Mouse (Mus musculus) hindbrain, embryonic 12.5 days (tissue): ENCODE measurements at regions not wholly inside any gene's neighbourhood (a gene's known extent, or its start where the extent isn't known, plus 50 kb on each side); places are given as distances from the start of the nearest gene placed in this dataset.

Source experiments
- ATAC-seq: fragments of 200-750 bp; cut with Nextera tagmentation; 2 replicates; pipeline ENCODE4 v1.8.0; 2017; ENCODE audit warnings: moderate TSS enrichment; ENCODE audit not compliant: low FRiP score
- H3K27ac ChIP-seq: fragments of 300-500 bp; sonication (generic); 2 replicates; pipeline ENCODE4 v1.5.1; 2016; ENCODE audit warnings: mild to moderate bottlenecking
- H3K27me3 ChIP-seq: fragments of 300-500 bp; sonication (generic); 2 replicates; pipeline ENCODE4 v1.6.1; 2016; ENCODE audit warnings: mild to moderate bottlenecking
- H3K36me3 ChIP-seq: fragments of 300-500 bp; sonication (generic); 2 replicates; pipeline ENCODE4 v1.6.1; 2016; ENCODE audit warnings: mild to moderate bottlenecking
- H3K4me1 ChIP-seq: fragments of 300-500 bp; sonication (generic); 2 replicates; pipeline ENCODE4 v1.6.1; 2016
- H3K4me2 ChIP-seq: fragments of 300-500 bp; sonication (generic); replicated peaks from 2 replicates; pipeline ENCODE4 v1.6.1; 2016; ENCODE audit warnings: mild to moderate bottlenecking
- H3K4me3 ChIP-seq: fragments of 300-500 bp; sonication (generic); 2 replicates; pipeline ENCODE4 v1.5.1; 2016; ENCODE audit warnings: mild to moderate bottlenecking
- H3K9ac ChIP-seq: fragments of 300-500 bp; sonication (generic); 2 replicates; pipeline ENCODE4 v1.6.1; 2016; ENCODE audit warnings: mild to moderate bottlenecking, moderate library complexity
- H3K9me3 ChIP-seq: fragments of 300-500 bp; sonication (generic); replicated peaks from 2 replicates; pipeline ENCODE4 v1.6.1; 2016; ENCODE audit warnings: mild to moderate bottlenecking
- WGBS: fragments of 180-500 bp; shearing (Covaris S2); methylation state at CpG from one replicate; pipeline ENCODE4 v1.1.7; 2016; 5-methylcytosine and 5-hydroxymethylcytosine counted together

DNA sequence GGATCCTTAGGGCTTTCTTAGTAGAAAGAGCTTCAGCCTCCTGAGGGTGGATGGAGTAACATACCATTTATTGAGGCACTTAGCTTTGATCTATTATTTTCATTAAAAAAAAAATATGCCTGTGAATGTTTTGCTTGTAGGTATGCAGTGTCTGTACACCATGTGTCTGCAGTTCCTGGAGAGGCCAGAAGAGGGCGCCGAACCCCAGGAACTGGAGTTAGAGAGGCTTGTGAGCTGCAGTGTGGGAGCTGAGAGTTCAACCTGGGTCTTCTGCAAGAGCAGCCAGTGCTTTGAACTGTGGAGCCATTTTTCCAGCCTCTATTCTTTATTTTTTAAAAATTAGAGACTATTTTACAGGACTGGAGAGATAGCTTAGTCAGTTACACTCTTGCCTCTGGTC lies 83.2 kb downstream of the Syf2 start:
- Histone ChIP-seq H3K36me3 (no peaks in the 10 kb centered on the region), H3K27me3 (no peaks in the 10 kb centered on the region), H3K9ac (no peak overlapping the region), H3K4me2 (no peak overlapping the region), H3K4me3 (no peak overlapping the region), H3K9me3 (no peaks in the 10 kb centered on the region), H3K27ac (no peak overlapping the region), H3K4me1 (peaks cover 6% of the 10 kb centered on the region)
- ATAC-seq = no peak
- WGBS = 59% methylated on average over 2 of the region's 2 CpGs

DNA sequence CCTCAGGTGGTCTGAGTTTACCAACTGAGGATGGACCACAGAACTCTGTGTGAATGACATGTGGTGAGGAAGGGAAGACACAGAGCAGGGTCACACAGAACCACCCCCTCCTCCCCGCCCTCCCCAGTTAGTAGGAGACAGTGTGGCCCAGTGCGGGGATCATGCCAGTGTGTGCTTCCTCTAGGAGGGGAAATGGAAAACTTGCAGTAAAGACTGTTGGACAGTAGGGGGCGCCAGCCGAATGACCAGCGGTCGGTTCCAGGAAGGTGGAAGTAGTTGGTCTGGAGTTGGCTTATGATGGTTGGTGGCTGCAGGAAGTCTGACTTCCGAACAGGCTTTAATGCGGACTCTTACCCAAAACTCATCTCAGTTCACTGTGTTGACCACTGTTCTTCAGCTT lies 87.3 kb downstream of the Syf2 start:
- no peaks in the 10 kb centered on the region for H3K9me3 ChIP-seq

DNA sequence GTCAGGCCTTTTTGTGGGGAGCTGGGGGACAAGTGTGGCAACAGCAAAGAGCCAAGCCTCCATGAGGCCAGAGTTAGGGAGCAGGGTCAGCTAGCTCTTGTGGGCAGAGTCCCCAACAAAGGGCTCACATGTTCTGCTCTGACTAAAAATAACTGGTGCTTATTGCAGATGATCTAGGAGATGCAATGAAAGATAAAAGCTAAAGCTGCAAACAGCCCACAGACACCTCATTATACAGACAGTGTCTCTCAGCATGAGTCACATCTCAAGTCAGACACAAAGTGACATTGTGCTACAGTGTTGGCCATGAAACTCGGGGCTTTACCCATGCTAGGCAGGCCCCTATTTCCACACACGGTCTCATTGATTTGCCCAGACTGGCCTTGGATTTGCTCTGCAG lies 88.4 kb downstream of the Syf2 start:
- H3K4me1 ChIP-seq = no peaks in the 10 kb centered on the region
- H3K36me3 ChIP-seq = no peaks in the 10 kb centered on the region
- no peak overlapping the region for H3K4me3 ChIP-seq
- no peaks in the 10 kb centered on the region for H3K9me3 ChIP-seq
- no peak overlapping the region for H3K27ac ChIP-seq
- 59% methylated on average over 2 of the region's 2 CpGs for WGBS
- H3K9ac ChIP-seq = no peak overlapping the region
- no peak overlapping the region for H3K4me2 ChIP-seq
- H3K27me3 ChIP-seq = no peaks in the 10 kb centered on the region
- ATAC-seq = no peak

More for the DNA sequence above, 87.3 kb downstream of the Syf2 start:
- 34% methylated on average over 8 of the region's 8 CpGs for WGBS
- H3K9ac ChIP-seq = no peak overlapping the region
- no peaks in the 10 kb centered on the region for H3K27me3 ChIP-seq
- no peaks in the 10 kb centered on the region for H3K4me1 ChIP-seq
- H3K27ac ChIP-seq = no peak overlapping the region
- no peak overlapping the region for H3K4me2 ChIP-seq
- no peak overlapping the region for H3K4me3 ChIP-seq
- no peaks in the 10 kb centered on the region for H3K36me3 ChIP-seq
- ATAC-seq = no peak

DNA sequence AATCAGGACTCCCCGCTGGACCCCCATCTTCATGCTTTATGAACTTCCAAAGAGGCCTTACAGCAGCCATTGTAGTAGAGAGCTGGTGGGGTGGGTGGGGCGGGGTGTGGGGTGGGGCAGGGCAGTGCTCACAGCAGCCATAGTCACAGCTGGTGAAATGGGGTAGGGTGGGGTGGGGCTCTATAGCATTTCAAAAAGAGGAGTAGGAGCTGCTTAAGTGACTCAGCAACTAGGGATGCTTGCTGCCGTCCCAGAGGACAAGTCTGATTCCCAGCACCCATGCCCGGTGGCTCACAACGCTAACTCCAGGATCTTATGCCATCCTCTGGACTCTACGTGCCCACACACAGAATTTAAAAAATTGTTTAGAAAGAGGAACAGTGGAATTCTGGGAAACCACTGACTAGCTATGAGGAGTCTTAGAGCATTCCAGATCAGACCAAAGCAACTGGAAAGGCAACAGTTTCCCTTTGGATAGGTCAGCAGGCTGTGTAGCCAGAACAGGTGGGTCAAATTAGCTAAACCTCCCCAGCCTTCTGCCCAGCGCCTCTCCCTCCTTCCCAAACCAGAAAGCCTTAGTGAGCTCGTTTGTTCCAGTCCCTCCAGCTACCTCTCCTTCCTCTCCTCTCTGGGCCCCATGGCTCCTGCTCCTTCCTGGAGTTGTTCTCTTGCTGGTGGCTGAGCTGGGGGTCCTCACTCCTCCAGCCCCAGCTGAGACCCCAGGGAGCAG lies 89.7 kb downstream of the Syf2 start:
- Histone ChIP-seq H3K4me1 (peaks cover 2% of the 10 kb centered on the region; the same call in 1 of the 2 replicates), H3K9me3 (no peaks in the 10 kb centered on the region), H3K4me2 (no peak overlapping the region), H3K9ac (no peak overlapping the region), H3K36me3 (no peaks in the 10 kb centered on the region), H3K27ac (no peak overlapping the region), H3K4me3 (no peak overlapping the region), H3K27me3 (no peaks in the 10 kb centered on the region)
- WGBS = 77% methylated on average over 8 of the region's 8 CpGs
- ATAC-seq = no peak

DNA sequence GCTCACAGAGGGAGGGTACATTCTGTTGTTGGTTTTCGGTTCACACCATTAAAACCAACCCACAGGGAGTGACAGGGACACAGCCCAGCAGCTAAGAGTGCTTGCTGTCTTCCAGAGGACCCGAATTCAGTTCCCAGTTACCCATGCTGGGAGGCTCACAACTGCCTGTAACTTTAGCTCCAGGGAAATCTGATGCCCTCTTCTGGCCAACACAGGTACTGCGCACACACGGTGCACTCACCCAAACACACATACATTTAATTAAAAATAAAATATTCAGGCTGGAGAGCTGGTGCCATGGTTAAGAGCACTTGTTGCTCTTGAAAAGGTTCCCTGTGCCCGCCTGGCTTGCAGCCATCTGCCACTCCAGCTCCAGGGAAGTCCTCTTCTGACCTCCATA lies 92.5 kb downstream of the Syf2 start:
- WGBS = 96% methylated on average over 5 of the region's 5 CpGs
- Histone ChIP-seq H3K9ac (no peak overlapping the region), H3K27ac (no peak overlapping the region), H3K36me3 (no peaks in the 10 kb centered on the region), H3K4me2 (no peak overlapping the region), H3K4me3 (no peak overlapping the region), H3K4me1 (peaks cover 18% of the 10 kb centered on the region), H3K27me3 (no peaks in the 10 kb centered on the region), H3K9me3 (no peaks in the 10 kb centered on the region)
- ATAC-seq = no peak

DNA sequence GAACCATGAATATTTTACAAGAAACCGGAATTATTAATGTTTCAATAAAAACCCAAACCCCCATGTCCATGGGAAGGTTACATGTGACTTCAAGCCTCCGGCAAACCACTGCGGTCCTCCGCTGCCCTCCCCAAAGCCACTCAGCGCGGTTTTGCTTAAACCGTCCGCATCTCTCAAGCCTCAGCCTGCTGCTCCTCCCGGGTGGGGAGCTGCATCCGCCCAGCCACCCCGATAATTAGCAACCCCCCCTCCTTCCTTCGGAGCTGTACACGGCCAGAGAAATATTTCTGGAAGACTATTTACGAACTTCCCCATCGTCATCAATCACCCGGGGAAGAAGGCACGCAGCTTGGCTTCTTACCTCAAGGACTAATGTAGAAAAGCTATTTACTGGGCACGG lies 94.7 kb upstream of the Runx3 start:
- Histone ChIP-seq H3K9ac (no peak overlapping the region), H3K4me1 (peaks cover 18% of the 10 kb centered on the region), H3K27ac (no peak overlapping the region), H3K27me3 (no peaks in the 10 kb centered on the region), H3K4me3 (no peak overlapping the region), H3K4me2 (no peak overlapping the region), H3K36me3 (no peaks in the 10 kb centered on the region), H3K9me3 (no peaks in the 10 kb centered on the region)
- no peak for ATAC-seq
- 72% methylated on average over 18 of the region's 18 CpGs for WGBS

DNA sequence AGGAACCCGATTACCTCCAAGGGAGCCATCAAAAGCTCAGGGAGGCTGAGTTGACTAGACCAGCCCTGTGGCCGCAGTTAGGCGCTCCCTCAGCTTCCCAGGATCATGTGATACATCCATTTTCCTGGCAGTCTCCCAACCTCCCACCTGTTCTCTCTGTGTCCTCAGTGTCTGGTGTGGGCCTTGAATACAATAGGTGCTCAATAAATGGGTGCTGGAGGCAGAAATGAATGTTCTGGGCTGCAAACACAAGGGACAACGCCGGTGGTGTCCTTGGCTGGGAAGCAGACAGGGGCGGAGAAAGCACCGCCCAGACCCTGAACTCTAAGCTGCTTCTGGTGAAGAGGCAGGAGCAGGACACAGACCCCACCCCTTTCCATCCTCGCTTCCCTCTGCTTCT lies 93.3 kb upstream of the Runx3 start:
- no peak overlapping the region for H3K9ac ChIP-seq

DNA sequence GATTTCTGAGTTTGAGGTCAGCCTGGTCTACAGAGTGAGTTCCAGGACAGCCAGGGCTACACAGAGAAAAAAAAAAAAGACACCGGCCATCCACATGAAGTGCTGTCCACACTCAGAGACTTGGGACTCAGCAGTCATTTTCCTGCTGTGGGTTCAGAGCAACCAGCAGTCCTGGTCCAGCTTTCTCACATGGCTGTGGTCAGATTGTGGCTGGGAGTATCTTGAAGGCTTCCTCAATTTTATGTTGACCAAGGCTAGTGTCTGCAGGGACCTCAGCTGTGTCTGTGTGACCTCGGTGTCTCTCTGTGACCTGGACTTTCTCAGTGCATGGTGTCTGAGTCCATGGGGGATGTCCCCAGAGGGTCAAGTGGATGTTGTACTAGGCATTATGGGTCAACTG lies 90.7 kb upstream of the Runx3 start:
- WGBS = 90% methylated on average over 2 of the region's 2 CpGs
- H3K4me2 ChIP-seq = no peak overlapping the region
- no peaks in the 10 kb centered on the region for H3K9me3 ChIP-seq
- no peaks in the 10 kb centered on the region for H3K27me3 ChIP-seq
- H3K27ac ChIP-seq = no peak overlapping the region
- no peak overlapping the region for H3K4me3 ChIP-seq
- ATAC-seq = no peak
- no peak overlapping the region for H3K9ac ChIP-seq
- no peaks in the 10 kb centered on the region for H3K36me3 ChIP-seq
- H3K4me1 ChIP-seq = peaks cover 24% of the 10 kb centered on the region

More for the DNA sequence above, 93.3 kb upstream of the Runx3 start:
- Histone ChIP-seq H3K4me3 (no peak overlapping the region), H3K27ac (no peak overlapping the region), H3K9me3 (no peaks in the 10 kb centered on the region), H3K4me1 (peaks cover 19% of the 10 kb centered on the region), H3K4me2 (no peak overlapping the region), H3K27me3 (no peaks in the 10 kb centered on the region), H3K36me3 (no peaks in the 10 kb centered on the region)
- ATAC-seq = no peak
- 64% methylated on average over 8 of the region's 8 CpGs for WGBS

DNA sequence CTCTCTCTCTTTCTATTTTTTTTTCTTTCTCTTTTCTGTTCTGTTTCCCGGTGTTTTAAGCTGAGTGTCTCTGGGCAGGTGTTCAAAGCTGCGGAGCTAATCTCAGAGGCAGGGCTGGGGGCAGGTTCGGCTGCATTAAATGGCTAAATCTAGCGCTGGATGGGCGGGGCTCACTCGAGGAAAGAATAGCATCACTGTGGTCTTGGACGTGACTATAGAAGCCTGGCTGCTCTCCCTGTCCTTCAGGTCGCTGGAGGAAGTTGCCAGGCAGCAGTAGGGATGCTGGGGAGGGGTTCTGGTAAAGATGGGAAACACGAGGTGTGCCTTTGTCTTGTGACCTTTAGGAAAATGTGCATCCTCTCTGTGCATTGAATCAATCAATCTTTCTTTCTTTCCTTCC lies 88.0 kb upstream of the Runx3 start:
- Histone ChIP-seq H3K27me3 (no peaks in the 10 kb centered on the region), H3K4me3 (no peak overlapping the region), H3K4me2 (no peak overlapping the region), H3K27ac (no peak overlapping the region), H3K9me3 (no peaks in the 10 kb centered on the region), H3K36me3 (no peaks in the 10 kb centered on the region), H3K9ac (no peak overlapping the region), H3K4me1 (0 out of 2 replicates have a peak, but pooled peaks cover 6% of the 10 kb centered on the region)
- ATAC-seq = no peak
- 31% methylated on average over 9 of the region's 9 CpGs for WGBS

DNA sequence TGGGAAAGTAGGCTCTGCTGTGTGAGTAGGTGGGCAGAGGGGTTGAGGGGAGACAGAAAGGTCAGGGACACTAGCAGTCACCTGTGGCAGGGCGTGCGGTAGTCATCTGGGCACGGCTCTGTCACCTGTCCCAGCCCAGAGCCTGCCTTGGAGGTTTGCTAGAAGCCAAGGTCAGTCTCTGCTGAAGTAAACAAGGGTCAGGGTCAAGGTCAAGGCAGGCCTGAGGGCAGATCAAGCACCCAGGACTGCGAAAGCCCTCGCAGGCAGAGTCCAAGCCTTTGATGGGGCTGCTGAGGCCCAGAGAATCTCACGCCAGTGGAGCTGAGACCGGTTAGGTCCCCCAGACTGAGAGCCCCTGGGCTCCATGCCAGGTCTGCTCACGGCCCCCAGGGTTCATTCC lies 87.2 kb upstream of the Runx3 start:
- Histone ChIP-seq H3K4me2 (no peak overlapping the region), H3K27me3 (no peaks in the 10 kb centered on the region), H3K27ac (no peak overlapping the region), H3K4me3 (no peak overlapping the region), H3K36me3 (no peaks in the 10 kb centered on the region), H3K4me1 (0 out of 2 replicates have a peak, but pooled peaks cover 6% of the 10 kb centered on the region), H3K9ac (no peak overlapping the region), H3K9me3 (no peaks in the 10 kb centered on the region)
- no peak for ATAC-seq
- WGBS = 75% methylated on average over 8 of the region's 8 CpGs

DNA sequence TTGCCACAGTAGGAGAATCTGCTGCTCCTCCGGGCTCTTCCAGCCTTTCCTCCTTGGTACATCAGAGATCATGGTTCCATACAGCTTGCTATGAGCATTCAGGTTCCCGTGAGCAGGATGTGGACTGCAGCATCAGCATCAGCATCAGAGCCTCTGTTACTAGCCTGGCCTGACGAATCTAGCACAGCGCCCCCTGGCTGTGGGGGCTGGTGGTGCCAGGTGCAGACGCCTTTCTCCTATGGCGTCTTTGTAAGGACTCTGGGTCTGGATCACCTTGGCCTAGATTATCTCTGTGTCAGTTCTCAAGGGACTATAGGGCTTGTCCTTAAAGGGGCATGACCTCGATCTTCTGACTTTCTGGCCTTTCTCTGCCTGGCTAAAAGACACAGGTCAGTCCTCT lies 86.0 kb upstream of the Runx3 start:
- 36% methylated on average over 7 of the region's 7 CpGs for WGBS
- Histone ChIP-seq H3K4me3 (no peak overlapping the region), H3K27ac (no peak overlapping the region), H3K4me1 (0 out of 2 replicates have a peak, but pooled peaks cover 6% of the 10 kb centered on the region), H3K36me3 (no peaks in the 10 kb centered on the region), H3K9ac (no peak overlapping the region), H3K4me2 (no peak overlapping the region), H3K27me3 (no peaks in the 10 kb centered on the region), H3K9me3 (no peaks in the 10 kb centered on the region)
- ATAC-seq = no peak

DNA sequence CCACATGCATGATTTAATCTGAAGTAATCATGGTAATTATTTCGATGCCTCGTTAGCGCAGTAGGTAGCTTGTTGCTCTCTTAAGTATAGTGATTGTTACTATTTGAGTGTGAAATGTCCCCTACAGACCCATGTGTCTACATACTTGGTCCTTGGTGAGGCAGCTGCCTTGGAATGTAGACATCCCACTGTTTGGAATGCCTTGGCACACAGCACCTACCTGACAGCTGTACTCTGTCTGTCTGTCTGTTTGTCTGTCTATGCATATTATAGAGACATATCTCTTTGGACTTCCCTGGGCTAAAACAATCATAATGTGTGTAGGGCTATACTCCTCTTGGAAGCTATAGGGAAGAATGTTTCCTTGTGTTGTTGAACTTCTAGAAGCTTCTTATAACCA lies 83.7 kb upstream of the Runx3 start:
- 96% methylated on average over 3 of the region's 3 CpGs for WGBS

DNA sequence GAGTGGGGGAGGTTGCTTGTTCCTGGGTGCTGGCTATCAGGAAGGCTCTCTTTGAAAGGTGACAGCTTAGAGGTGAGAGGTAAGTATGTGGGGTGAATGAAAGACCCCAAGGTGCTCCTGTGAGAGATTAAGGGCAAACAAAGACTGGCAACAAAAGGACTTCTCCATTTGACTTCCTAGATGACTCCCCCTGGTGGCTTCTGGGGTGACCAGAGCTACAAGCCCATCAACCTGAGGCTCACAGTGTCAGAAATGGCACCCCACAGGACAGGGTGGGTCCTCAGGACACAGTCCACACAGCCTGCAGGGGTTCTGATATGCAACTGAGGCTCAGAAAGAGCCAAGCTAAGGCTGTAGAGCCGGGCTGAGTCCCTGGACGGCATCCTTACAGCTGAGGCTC lies 81.2 kb upstream of the Runx3 start:
- Histone ChIP-seq H3K4me3 (no peak overlapping the region), H3K4me2 (no peak overlapping the region), H3K27me3 (peaks cover 9% of the 10 kb centered on the region), H3K36me3 (no peaks in the 10 kb centered on the region), H3K27ac (no peak overlapping the region), H3K9me3 (no peaks in the 10 kb centered on the region), H3K9ac (no peak overlapping the region), H3K4me1 (no peaks in the 10 kb centered on the region)
- ATAC-seq = no peak
- WGBS = 85% methylated on average over 2 of the region's 2 CpGs

More for the DNA sequence above, 83.7 kb upstream of the Runx3 start:
- Histone ChIP-seq H3K4me1 (0 out of 2 replicates have a peak, but pooled peaks cover 6% of the 10 kb centered on the region), H3K27ac (no peak overlapping the region), H3K9me3 (no peaks in the 10 kb centered on the region), H3K27me3 (peaks cover 8% of the 10 kb centered on the region), H3K36me3 (no peaks in the 10 kb centered on the region), H3K4me2 (no peak overlapping the region), H3K9ac (no peak overlapping the region), H3K4me3 (no peak overlapping the region)
- no peak for ATAC-seq
